Mouse (Mus musculus): Measurements from ENCODE around the gene Lipt1. TPM values are rescaled to one million over a fixed set of nuclear protein-coding genes. Genes with fewer than 3 reads are reported as not detected.

Lipt1 gene
- total and polyA plus RNA-seq, 2 experiments from 2014 or later = 5.7 to 6.8 TPM

GRCm38 (mm10) chr1:37869362-37869761 lies 2.2 kb upstream of the Lipt1 start:
- ATAC-seq (ENCODE audit: low FRiP score) = no peak
- TF ChIP-seq CTCF (IDR thresholded peaks at IDR 0.05) = no peak
- WGBS = 56% methylated on average over 2 of the region's 2 CpGs

DNA sequence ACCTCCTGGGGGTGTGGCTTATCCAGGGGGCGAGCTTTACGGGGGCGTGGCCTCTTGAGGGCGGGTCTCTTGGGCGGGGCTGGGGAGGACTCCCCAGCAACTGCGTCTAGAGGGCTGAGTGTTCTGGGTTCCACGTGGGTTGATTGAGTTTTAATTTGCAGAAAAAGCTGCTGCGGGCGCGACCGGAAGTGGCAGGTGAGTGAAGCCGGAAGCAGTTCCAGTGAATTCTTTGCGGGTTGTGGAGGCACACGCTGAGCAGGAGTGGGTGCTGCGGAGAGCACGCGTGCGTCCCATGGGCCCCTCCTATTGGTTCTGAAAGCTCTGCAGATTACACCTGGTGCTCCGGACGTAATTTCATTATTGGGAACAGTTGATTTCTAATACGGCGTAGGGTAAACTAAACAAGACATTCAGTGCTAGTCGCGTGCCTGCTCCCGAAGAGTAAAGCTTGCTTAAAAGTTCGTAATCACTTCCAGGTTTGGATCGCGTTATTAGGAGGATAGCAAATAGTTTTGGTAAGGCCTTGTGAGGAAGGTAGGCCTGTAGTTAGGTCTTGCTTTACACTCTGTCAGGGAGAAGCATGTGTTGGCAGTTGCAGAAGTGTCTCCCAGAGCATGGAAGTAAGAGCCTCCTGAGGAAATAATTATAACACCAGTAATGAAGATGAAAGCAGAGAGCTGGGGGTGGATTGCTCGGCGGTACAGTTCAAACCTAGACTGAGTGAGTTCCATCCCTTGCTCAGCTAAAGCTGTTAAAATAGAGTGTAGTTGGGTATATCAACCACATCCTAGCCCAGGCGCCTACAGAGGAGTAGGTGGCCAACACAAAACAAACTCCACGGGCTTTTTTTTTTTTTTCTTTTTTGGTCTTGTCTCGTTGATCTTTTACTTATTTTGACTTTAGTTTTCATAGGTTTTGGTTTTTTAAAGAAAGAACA lies 861 bp downstream of the Lipt1 start:
- Histone ChIP-seq H3K9ac (replicated peaks; ENCODE audit: low read length, poor library complexity, severe bottlenecking) (peak overlapping the region; percentile 46), H3K36me3 (ENCODE audit: insufficient read depth, low read length) (peaks cover 3% of the 10 kb centered on the region; the same call in 1 of the 2 replicates), H3K27ac (ENCODE audit: low read depth, low read length) (peak overlapping the region; percentile 66), H3K4me3 (ENCODE audit: low read depth, low read length) (peak overlapping the region; percentile 47), H3K27me3 (ENCODE audit: insufficient read depth, low read length) (0 out of 2 replicates have a peak, but pooled peaks cover 5% of the 10 kb centered on the region), H3K4me1 (ENCODE audit: insufficient read depth, low read length) (0 out of 2 replicates have a peak, but pooled peaks cover 3% of the 10 kb centered on the region), H3K4me2 (ENCODE audit: low read depth, low read length, poor library complexity, severe bottlenecking) (peak overlapping the region; percentile 68), H3K9me3 (ENCODE audit: low read length) (0 out of 2 replicates have a peak, but pooled peaks cover 3% of the 10 kb centered on the region)
- WGBS = 6% methylated on average over 33 of the region's 33 CpGs
- ATAC-seq (ENCODE audit: low FRiP score) (peak; percentile 93), DNase-seq (ENCODE audit: low spot score) (peak; percentile 87)
- TF ChIP-seq CTCF (IDR thresholded peaks at IDR 0.05) = no peak

More at GRCm38 (mm10) chr1:37869362-37869761, 2.2 kb upstream of the Lipt1 start:
- H3K27me3 ChIP-seq (ENCODE audit: insufficient read depth, low read length) = 0 out of 2 replicates have a peak, but pooled peaks cover 5% of the 10 kb centered on the region
- 0 out of 2 replicates have a peak, but pooled peaks cover 3% of the 10 kb centered on the region for H3K4me1 ChIP-seq (ENCODE audit: insufficient read depth, low read length)
- no peak for DNase-seq (ENCODE audit: low spot score)
- no peak overlapping the region for H3K4me3 ChIP-seq (ENCODE audit: low read depth, low read length)
- H3K4me2 ChIP-seq (ENCODE audit: low read depth, low read length, poor library complexity, severe bottlenecking) = no peak overlapping the region
- H3K9me3 ChIP-seq (ENCODE audit: low read length) = no peaks in the 10 kb centered on the region
- H3K36me3 ChIP-seq (ENCODE audit: insufficient read depth, low read length) = no peaks in the 10 kb centered on the region
- no peak overlapping the region for H3K9ac ChIP-seq (replicated peaks; ENCODE audit: low read length, poor library complexity, severe bottlenecking)
- H3K27ac ChIP-seq (ENCODE audit: low read depth, low read length) = no peak overlapping the region

DNA sequence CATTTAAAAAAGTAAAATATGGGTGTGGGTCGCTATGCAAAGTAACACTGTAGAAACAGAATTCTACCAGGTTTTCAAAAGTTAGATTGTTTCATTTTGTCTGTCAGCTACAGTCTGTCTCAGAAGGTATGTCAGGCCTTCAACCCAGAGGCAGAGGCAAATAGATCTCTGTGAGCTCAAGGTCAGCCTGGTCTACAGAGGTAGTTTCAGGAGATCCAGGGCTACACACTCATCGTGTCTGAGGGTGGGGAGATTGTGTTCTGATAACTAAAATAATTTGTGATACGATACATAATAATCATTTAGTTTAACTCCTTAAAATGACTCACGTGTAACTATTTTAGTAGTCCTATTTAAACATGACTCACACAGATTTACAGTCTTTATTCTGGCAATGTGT lies 1.6 kb downstream of the Lipt1 start:
- 94% methylated on average over 4 of the region's 4 CpGs for WGBS
- peaks cover 3% of the 10 kb centered on the region; the same call in 1 of the 2 replicates for H3K36me3 ChIP-seq (ENCODE audit: insufficient read depth, low read length)
- no peak overlapping the region for H3K27ac ChIP-seq (ENCODE audit: low read depth, low read length)
- no peak overlapping the region for H3K4me2 ChIP-seq (ENCODE audit: low read depth, low read length, poor library complexity, severe bottlenecking)
- 0 out of 2 replicates have a peak, but pooled peaks cover 3% of the 10 kb centered on the region for H3K4me1 ChIP-seq (ENCODE audit: insufficient read depth, low read length)
- DNase-seq (ENCODE audit: low spot score) (no peak), ATAC-seq (ENCODE audit: low FRiP score) (no peak)
- TF ChIP-seq CTCF (IDR thresholded peaks at IDR 0.05) = no peak
- no peak overlapping the region for H3K9ac ChIP-seq (replicated peaks; ENCODE audit: low read length, poor library complexity, severe bottlenecking)
- H3K9me3 ChIP-seq (ENCODE audit: low read length) = 0 out of 2 replicates have a peak, but pooled peaks cover 3% of the 10 kb centered on the region
- H3K27me3 ChIP-seq (ENCODE audit: insufficient read depth, low read length) = 0 out of 2 replicates have a peak, but pooled peaks cover 5% of the 10 kb centered on the region
- no peak overlapping the region for H3K4me3 ChIP-seq (ENCODE audit: low read depth, low read length)

DNA sequence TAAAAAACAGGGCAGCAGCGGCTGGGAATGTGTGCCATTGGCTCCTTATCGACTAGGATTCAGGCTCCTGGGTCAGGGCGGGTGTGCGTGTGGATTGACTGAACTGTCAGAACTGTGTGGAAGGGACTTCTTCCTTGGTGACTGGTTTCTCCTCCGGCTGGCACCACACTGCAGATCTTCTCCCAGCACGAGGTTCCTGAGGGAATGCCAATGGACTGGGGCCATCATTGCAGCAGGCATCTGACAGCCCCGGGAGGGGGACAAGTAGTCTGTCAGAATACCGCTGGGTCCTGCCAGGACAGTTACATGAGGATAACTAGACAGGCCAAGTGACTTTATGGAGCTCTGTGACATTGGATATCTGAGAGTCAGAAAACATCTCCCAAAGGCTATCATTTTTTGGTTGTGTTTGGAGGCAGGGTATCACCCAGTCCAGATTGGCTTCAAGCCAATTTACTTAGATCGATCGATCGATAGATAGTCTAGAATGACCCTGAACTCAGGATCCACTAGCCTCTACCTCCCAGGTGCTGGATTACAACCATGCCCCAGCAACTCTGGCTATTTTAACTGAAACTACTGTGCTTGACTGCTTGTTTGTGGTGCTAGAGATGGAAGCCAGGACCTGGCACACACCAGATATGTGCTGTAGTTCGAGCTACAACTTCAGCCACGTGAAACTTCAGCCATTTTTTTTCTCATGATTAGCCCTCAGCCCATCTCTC lies 6.4 kb downstream of the Lipt1 start:
- H3K36me3 ChIP-seq (ENCODE audit: insufficient read depth, low read length) = peaks cover 22% of the 10 kb centered on the region
- H3K4me1 ChIP-seq (ENCODE audit: insufficient read depth, low read length) = no peaks in the 10 kb centered on the region
- no peaks in the 10 kb centered on the region for H3K27me3 ChIP-seq (ENCODE audit: insufficient read depth, low read length)
- no peak for ATAC-seq (ENCODE audit: low FRiP score)
- DNase-seq (ENCODE audit: low spot score) = no peak
- no peak overlapping the region for H3K4me2 ChIP-seq (ENCODE audit: low read depth, low read length, poor library complexity, severe bottlenecking)
- H3K9me3 ChIP-seq (ENCODE audit: low read length) = 0 out of 2 replicates have a peak, but pooled peaks cover 3% of the 10 kb centered on the region
- H3K9ac ChIP-seq (replicated peaks; ENCODE audit: low read length, poor library complexity, severe bottlenecking) = no peak overlapping the region
- no peak overlapping the region for H3K27ac ChIP-seq (ENCODE audit: low read depth, low read length)
- H3K4me3 ChIP-seq (ENCODE audit: low read depth, low read length) = no peak overlapping the region
- WGBS = 94% methylated on average over 13 of the region's 13 CpGs
- no peak for TF ChIP-seq CTCF (IDR thresholded peaks at IDR 0.05)

DNA sequence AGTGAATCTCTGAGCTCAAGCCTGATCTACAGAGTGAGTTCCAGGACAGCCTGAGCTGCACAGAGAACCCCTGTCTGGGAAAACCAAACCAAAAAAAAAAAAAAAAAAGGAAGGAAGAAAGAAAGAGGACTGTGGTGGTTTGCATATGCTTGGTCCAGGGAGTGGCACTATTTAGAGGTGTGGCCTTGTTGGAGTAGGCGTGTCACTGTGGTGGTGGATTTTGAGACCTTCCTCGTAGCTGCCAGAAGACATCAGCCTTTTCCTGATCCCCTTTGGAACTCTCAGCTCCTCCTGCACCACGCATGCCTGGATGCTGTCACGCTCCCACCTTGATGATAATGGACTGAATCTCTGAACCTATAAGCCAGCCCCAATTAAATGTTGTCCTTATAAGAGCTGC lies 11.9 kb downstream of the Lipt1 start:
- H3K4me3 ChIP-seq (ENCODE audit: low read depth, low read length) = no peak overlapping the region
- H3K4me2 ChIP-seq (ENCODE audit: low read depth, low read length, poor library complexity, severe bottlenecking) = no peak overlapping the region
- H3K27me3 ChIP-seq (ENCODE audit: insufficient read depth, low read length) = no peaks in the 10 kb centered on the region
- no peak for TF ChIP-seq CTCF (IDR thresholded peaks at IDR 0.05)
- no peaks in the 10 kb centered on the region for H3K9me3 ChIP-seq (ENCODE audit: low read length)
- H3K4me1 ChIP-seq (ENCODE audit: insufficient read depth, low read length) = no peaks in the 10 kb centered on the region
- ATAC-seq (ENCODE audit: low FRiP score) (no peak), DNase-seq (ENCODE audit: low spot score) (no peak)
- H3K27ac ChIP-seq (ENCODE audit: low read depth, low read length) = no peak overlapping the region
- peaks cover 24% of the 10 kb centered on the region for H3K36me3 ChIP-seq (ENCODE audit: insufficient read depth, low read length)
- no peak overlapping the region for H3K9ac ChIP-seq (replicated peaks; ENCODE audit: low read length, poor library complexity, severe bottlenecking)
- 91% methylated on average over 4 of the region's 4 CpGs for WGBS
